Mouse (Mus musculus): Measurements from ENCODE around the gene Bnip3. TPM values are rescaled to one million over a fixed set of nuclear protein-coding genes. Genes with fewer than 3 reads are reported as not detected.

Bnip3 gene
- 61.5 and 66.6 TPM in 2 replicates for polyA plus RNA-seq (2016; fragmentation: Nextera tagmentation; extraction: Ambion mirVana)

DNA sequence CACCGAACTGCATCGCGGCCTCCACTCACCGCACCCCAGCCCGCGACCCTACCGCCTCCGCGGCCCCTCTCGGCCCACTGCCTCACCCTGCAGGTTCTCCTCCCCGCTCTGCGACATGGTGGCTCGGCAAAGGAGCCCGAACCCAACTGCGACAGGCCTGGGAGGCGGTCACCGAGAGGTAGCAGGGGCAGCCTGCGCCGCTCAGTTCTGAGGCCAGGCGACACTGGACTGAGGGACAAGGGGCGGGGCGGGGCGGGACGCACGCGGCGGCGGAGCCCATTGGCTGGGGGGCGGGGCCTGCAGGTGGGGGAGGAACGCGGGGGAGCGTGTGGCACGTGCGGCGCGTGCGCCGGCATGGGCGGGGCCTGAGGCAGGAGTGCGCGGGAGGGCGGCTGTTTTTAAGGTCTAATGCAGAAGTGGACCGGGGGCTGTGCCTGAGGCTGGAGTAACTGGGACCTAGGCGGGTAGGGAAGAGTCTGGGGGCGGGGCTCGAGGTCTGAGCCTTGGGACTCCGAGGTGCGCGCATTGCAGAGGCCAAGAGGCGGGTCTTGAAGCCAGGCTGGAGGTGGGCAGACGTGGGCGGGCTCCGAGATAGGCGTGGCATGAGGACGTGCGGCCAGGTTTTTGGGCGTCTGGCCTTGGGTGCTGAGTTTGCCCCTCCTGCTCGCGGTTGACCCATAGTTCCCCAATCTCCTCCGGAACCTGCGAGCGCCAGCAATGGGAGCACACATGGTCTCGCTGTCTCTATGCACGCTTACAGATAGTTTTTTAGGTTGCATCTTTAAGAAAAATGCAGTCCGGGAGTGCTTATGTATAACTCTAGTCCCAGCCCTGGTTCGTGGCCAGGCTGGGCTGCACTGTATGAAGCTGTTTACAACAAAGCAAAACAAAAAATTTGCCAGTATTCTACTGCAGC, at the start of gene Bnip3:
Bnip3 (minus strand) TSS at position 243 of the 916 bp plus-strand sequence.
- H3K4me2 ChIP-seq (replicated peaks): peak within 1 kb of the TSS; percentile 78
- ATAC-seq (ENCODE audit: low FRiP score, low read depth): peak; percentile 96
- peaks cover 20% of the 10 kb centered on the region for H3K27me3 ChIP-seq
- under 1% methylated on average over 65 of the region's 66 CpGs for WGBS
- peak within 1 kb of the TSS; percentile 63 for H3K27ac ChIP-seq (replicated peaks)
- H3K4me1 ChIP-seq: peaks cover 25% of the 10 kb centered on the region
- H3K4me3 ChIP-seq: peak within 1 kb of the TSS; percentile 76
- no peaks in the 10 kb centered on the region for H3K36me3 ChIP-seq
- H3K9ac ChIP-seq (replicated peaks): peak within 1 kb of the TSS; percentile 82
- H3K9me3 ChIP-seq: no peaks in the 10 kb centered on the region

DNA sequence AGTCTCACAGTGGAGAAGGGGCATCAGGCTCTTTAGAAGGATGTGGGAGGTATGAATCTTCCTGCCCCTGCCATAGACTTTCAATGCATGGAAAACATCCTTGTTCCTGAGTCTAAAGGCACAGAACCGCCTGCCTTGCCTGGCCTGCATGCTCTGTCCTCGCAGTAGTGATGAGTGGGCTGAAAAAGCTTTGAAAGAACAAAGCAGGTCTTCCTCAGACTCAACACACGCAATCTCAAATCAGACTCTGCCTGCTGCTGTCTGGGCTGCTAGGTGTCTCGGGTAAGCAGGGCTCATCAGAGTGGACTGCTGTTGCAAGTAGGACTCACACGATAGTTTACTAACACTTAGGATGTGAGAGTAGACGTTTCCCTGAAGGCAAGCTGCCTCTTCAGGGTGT, 47.8 kb upstream of the Bnip3 start:
- no peak for ATAC-seq (ENCODE audit: low FRiP score, low read depth)
- 77% methylated on average over 6 of the region's 6 CpGs for WGBS
- no peak overlapping the region for H3K4me2 ChIP-seq (replicated peaks)

DNA sequence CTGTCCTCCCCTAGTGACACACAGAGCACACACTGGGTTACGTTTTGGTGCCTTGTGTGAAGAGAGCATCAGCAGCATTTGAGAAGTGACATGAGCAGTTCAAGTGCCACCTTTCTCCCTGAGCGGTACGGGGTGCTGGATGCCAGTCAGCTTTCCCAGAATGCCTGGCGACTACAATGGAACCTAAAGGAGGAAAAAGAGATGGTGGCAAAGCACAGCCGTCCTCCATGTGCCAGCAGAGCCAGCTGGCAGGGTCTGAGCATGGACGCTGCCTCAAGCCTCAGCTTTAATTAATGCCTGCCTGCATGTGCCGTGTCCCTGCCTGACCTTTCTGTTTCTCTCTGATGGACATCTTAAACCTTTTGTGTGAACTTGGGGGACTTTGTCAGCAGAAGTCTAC, 46.5 kb upstream of the Bnip3 start:
- Histone ChIP-seq H3K9me3 (no peaks in the 10 kb centered on the region), H3K36me3 (no peaks in the 10 kb centered on the region), H3K4me1 (no peaks in the 10 kb centered on the region), H3K9ac (replicated peaks) (no peak overlapping the region), H3K27me3 (no peaks in the 10 kb centered on the region), H3K4me3 (no peak overlapping the region), H3K4me2 (replicated peaks) (no peak overlapping the region), H3K27ac (replicated peaks) (no peak overlapping the region)
- no peak for ATAC-seq (ENCODE audit: low FRiP score, low read depth)
- WGBS: 88% methylated on average over 7 of the region's 7 CpGs

More for the DNA sequence above, 47.8 kb upstream of the Bnip3 start:
- Histone ChIP-seq H3K27me3 (no peaks in the 10 kb centered on the region), H3K4me1 (no peaks in the 10 kb centered on the region), H3K36me3 (no peaks in the 10 kb centered on the region), H3K9ac (replicated peaks) (no peak overlapping the region), H3K9me3 (no peaks in the 10 kb centered on the region), H3K27ac (replicated peaks) (no peak overlapping the region), H3K4me3 (no peak overlapping the region)

- no peak for ATAC-seq (ENCODE audit: low FRiP score, low read depth)
- Histone ChIP-seq H3K9ac (replicated peaks) (no peak overlapping the region), H3K4me3 (no peak overlapping the region), H3K27me3 (peaks cover 11% of the 10 kb centered on the region), H3K27ac (replicated peaks) (no peak overlapping the region), H3K36me3 (no peaks in the 10 kb centered on the region), H3K4me2 (replicated peaks) (no peak overlapping the region), H3K9me3 (no peaks in the 10 kb centered on the region), H3K4me1 (no peaks in the 10 kb centered on the region)
- WGBS: 55% methylated on average over 8 of the region's 8 CpGs
Measured at GRCm38 (mm10) chr7:138948309-138948708, 39.0 kb upstream of the Bnip3 start.

DNA sequence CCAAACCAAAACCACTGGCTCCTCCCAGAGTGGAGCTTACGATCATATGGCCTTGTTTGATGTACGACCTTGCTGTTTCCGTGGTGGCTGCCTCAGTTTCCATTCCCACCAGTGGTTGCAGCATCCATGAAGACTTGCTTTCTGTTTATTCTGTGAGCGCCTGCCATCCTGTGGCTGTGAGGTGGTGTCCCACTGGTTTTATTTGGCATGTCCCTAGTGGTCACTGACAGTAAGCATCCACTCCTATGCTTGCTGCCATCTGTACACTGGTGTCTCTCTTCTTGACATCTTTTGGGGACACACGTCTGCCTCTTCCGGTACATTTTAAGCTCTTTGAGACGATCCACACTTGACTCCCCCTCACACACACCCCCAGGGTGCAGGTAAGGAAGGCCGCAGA, 38.4 kb upstream of the Bnip3 start:
- no peak overlapping the region for H3K4me2 ChIP-seq (replicated peaks)
- H3K9ac ChIP-seq (replicated peaks): no peak overlapping the region
- WGBS: 88% methylated on average over 8 of the region's 8 CpGs
- H3K27me3 ChIP-seq: peaks cover 17% of the 10 kb centered on the region
- no peak overlapping the region for H3K4me3 ChIP-seq
- H3K4me1 ChIP-seq: no peaks in the 10 kb centered on the region
- no peaks in the 10 kb centered on the region for H3K36me3 ChIP-seq
- no peaks in the 10 kb centered on the region for H3K9me3 ChIP-seq
- no peak for ATAC-seq (ENCODE audit: low FRiP score, low read depth)
- no peak overlapping the region for H3K27ac ChIP-seq (replicated peaks)

DNA sequence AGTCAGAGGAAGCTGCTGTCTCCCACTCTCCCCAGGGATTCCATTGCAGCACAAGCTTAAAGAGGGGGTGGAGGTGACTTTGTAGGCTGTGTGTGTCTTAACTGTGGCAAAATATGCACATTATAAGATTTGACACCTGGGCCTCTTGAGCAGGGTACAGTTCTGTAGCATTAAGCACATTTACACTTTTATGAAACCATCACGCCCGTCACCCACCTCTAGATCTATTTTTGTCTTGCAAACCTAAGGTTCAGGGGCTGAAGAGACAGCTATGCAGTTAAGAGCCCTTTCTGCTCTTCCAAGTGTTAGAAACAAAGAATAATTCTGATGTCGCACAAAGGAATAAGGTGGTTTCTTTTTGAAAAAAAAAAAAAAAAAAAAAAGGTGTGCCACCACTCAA, 36.3 kb upstream of the Bnip3 start:
- Histone ChIP-seq H3K4me1 (peaks cover 6% of the 10 kb centered on the region; the same call in 1 of the 2 replicates), H3K27ac (replicated peaks) (no peak overlapping the region), H3K27me3 (peaks cover 37% of the 10 kb centered on the region), H3K36me3 (no peaks in the 10 kb centered on the region), H3K4me3 (no peak overlapping the region), H3K4me2 (replicated peaks) (no peak overlapping the region), H3K9ac (replicated peaks) (no peak overlapping the region), H3K9me3 (no peaks in the 10 kb centered on the region)
- 76% methylated on average over 3 of the region's 3 CpGs for WGBS
- ATAC-seq (ENCODE audit: low FRiP score, low read depth): no peak

DNA sequence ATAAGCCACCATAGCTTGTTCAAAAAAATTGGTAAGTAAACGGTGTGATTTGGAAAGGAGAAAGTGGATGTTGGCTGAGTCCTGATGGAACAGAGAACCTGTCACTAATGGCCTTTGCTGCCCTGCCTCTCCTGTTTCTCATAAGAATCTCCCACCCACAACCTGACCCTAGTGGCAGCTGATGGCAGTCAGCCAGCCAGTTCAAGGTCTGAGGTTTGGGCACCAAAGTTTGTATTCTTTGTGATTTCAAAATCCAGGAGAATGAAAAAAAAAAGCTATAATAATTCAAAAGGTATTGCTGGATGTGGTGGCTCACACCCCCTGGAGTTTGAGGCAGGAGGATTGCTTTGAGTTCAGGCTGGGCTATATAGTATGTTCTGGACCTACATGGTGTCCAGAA, 33.0 kb upstream of the Bnip3 start:
- H3K27me3 ChIP-seq: peaks cover 64% of the 10 kb centered on the region

DNA sequence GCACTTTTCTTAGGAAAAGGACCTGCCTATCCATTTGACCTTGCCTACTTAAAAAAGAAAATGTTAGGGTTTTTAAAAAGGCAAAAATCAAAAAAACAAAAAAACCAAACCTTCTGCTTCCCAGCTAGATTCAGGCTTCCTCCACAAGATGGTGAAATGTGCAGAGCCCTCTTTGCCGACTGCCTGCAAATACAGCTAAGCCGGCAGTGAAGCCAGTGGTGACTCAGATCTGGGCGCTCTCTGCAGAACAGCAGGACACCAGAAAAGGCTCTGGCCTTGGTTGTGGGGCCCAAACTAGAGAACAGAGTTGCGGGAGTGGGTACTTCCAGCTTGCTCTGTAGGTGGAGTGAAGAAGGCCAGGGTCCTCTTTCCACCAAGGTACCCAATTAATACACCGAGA, 32.3 kb upstream of the Bnip3 start:
- peak overlapping the region; percentile 83 for H3K4me2 ChIP-seq (replicated peaks)
- no peaks in the 10 kb centered on the region for H3K36me3 ChIP-seq
- H3K9me3 ChIP-seq: no peaks in the 10 kb centered on the region
- peaks cover 13% of the 10 kb centered on the region for H3K4me1 ChIP-seq
- peak overlapping the region; percentile 48; the same call in 1 of the 2 replicates for H3K4me3 ChIP-seq
- ATAC-seq (ENCODE audit: low FRiP score, low read depth): no peak
- 25% methylated on average over 5 of the region's 5 CpGs for WGBS
- no peak overlapping the region for H3K9ac ChIP-seq (replicated peaks)
- H3K27ac ChIP-seq (replicated peaks): no peak overlapping the region
- H3K27me3 ChIP-seq: peaks cover 64% of the 10 kb centered on the region

More for the DNA sequence above, 33.0 kb upstream of the Bnip3 start:
- H3K9me3 ChIP-seq: no peaks in the 10 kb centered on the region
- ATAC-seq (ENCODE audit: low FRiP score, low read depth): no peak
- WGBS: 95% methylated on average over 1 of the region's 1 CpGs
- no peaks in the 10 kb centered on the region for H3K36me3 ChIP-seq
- H3K4me1 ChIP-seq: peaks cover 13% of the 10 kb centered on the region
- H3K4me2 ChIP-seq (replicated peaks): no peak overlapping the region
- H3K27ac ChIP-seq (replicated peaks): no peak overlapping the region
- H3K9ac ChIP-seq (replicated peaks): no peak overlapping the region
- H3K4me3 ChIP-seq: no peak overlapping the region

DNA sequence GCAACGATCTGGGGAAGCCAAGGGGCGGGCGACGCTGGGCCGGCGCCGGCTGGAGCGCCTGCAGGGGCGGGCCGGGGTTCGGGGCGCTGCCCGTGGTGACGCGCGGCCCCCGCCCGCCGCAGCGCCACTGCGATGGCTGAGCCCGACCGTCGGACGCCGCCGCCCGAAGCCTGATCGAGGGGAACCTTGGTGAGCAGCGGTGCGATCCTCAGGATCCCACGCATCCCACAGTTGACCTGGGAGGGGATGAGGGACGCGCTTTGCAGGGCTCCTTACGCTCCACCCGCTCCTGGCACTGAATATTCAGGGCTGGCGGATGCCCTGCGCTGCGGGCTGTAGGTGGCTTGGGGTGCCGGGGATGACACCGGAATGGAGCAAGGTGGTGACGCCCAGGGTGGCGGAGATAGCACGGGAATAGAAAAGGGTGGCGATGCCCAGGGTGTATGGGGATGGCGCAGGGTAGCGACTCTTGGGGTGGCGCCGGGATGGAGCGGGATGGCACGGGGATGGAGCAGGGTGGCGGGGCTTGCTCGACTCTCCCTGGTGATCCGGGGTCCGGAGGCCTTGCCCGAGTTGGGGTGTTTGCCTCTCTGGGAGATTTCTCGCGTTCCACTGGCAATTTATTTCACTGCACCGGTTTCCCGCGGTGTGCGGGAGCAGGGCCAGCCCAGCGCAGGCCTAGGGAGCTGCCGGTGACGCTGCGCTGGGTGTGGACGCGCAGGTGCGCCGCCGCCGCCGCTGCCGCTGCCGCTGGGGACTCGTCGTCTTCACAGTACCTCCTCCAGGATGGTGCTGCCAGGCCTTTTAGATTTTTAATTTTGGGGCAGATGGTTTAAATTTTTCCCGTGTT, 31.5 kb upstream of the Bnip3 start, which contains the start of gene Jakmip3:
Jakmip3 (plus strand) TSS at position 119 of the 850 bp plus-strand sequence.
- H3K4me3 ChIP-seq: peak within 1 kb of the TSS; percentile 48
- peak within 1 kb of the TSS; percentile 83 for H3K4me2 ChIP-seq (replicated peaks)
- H3K9ac ChIP-seq (replicated peaks): peak within 1 kb of the TSS; percentile 62
- peaks cover 64% of the 10 kb centered on the region for H3K27me3 ChIP-seq
- ATAC-seq (ENCODE audit: low FRiP score, low read depth): no peak
- no peak within 1 kb of the TSS for H3K27ac ChIP-seq (replicated peaks)
- under 1% methylated on average over 69 of the region's 78 CpGs for WGBS
- H3K4me1 ChIP-seq: peaks cover 13% of the 10 kb centered on the region
- H3K36me3 ChIP-seq: no peaks in the 10 kb centered on the region
- 0 out of 2 replicates have a peak, but pooled peaks cover 4% of the 10 kb centered on the region for H3K9me3 ChIP-seq

DNA sequence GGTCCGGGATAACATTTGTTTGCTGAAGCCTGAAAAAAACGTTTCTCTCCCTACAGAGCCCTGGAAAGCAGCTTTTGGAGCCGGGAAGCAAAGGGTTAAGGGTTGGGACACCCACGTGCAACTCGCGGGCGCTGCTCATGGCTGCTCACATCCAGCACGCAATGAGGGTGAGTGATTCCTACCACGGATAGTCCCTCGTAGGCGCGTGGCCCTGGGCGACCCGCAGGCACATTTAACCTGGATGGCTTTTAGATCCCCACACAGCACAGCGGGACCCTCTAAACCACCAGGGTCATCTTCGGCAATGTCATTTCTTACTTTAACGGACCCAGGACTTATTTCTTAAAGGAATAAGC, 30.9 kb upstream of the Bnip3 start:
- 1% methylated on average over 17 of the region's 17 CpGs for WGBS
- H3K9ac ChIP-seq (replicated peaks): peak overlapping the region; percentile 62; the same call in 1 of the 2 replicates

GRCm38 (mm10) chr7:138938991-138939390, 29.7 kb upstream of the Bnip3 start:
- H3K27me3 ChIP-seq: peaks cover 59% of the 10 kb centered on the region
- WGBS: 78% methylated on average over 7 of the region's 7 CpGs
- ATAC-seq (ENCODE audit: low FRiP score, low read depth): no peak

More for the DNA sequence above, 30.9 kb upstream of the Bnip3 start:
- Histone ChIP-seq H3K36me3 (no peaks in the 10 kb centered on the region), H3K9me3 (0 out of 2 replicates have a peak, but pooled peaks cover 4% of the 10 kb centered on the region), H3K4me2 (replicated peaks) (peak overlapping the region; percentile 83), H3K4me1 (peaks cover 13% of the 10 kb centered on the region), H3K4me3 (peak overlapping the region; percentile 48), H3K27me3 (peaks cover 64% of the 10 kb centered on the region), H3K27ac (replicated peaks) (no peak overlapping the region)
- no peak for ATAC-seq (ENCODE audit: low FRiP score, low read depth)

GRCm38 (mm10) chr7:138934523-138934922, 25.2 kb upstream of the Bnip3 start:
- Histone ChIP-seq H3K36me3 (no peaks in the 10 kb centered on the region), H3K4me3 (no peak overlapping the region), H3K27ac (replicated peaks) (no peak overlapping the region), H3K9ac (replicated peaks) (no peak overlapping the region), H3K9me3 (peaks cover 12% of the 10 kb centered on the region), H3K27me3 (peaks cover 15% of the 10 kb centered on the region), H3K4me1 (no peaks in the 10 kb centered on the region), H3K4me2 (replicated peaks) (no peak overlapping the region)
- ATAC-seq (ENCODE audit: low FRiP score, low read depth): no peak
- WGBS: 88% methylated on average over 3 of the region's 3 CpGs

More at GRCm38 (mm10) chr7:138938991-138939390, 29.7 kb upstream of the Bnip3 start:
- no peaks in the 10 kb centered on the region for H3K36me3 ChIP-seq
- H3K4me2 ChIP-seq (replicated peaks): no peak overlapping the region
- no peak overlapping the region for H3K4me3 ChIP-seq
- no peak overlapping the region for H3K27ac ChIP-seq (replicated peaks)
- peaks cover 13% of the 10 kb centered on the region for H3K4me1 ChIP-seq
- no peak overlapping the region for H3K9ac ChIP-seq (replicated peaks)
- H3K9me3 ChIP-seq: peaks cover 12% of the 10 kb centered on the region
